Mouse (Mus musculus) mature B cell (primary cell): ENCODE measurements around the gene Alox15.
"Not testable (repeated sequence)": the region's sequence is repeated elsewhere in the genome, so short reads cannot be mapped to it uniquely, and the experiment has no call there.

Experiments
- in situ Hi-C: fragments of 300-500 bp; cut with MboI; formaldehyde crosslinking; loops from 2 replicates; pipeline ENCODE4 v1.14.3; 2019

Gene Alox15

GRCm38 (mm10) chr11:70351868-70352267, at the start of gene Alox15:
Gene Alox15 (minus strand): TSS chr11:70352031.
- in situ Hi-C loops = no loop called here

- in situ Hi-C loops = no loop called here
These were observed 37.6 kb upstream of the Alox15 start for GRCm38 (mm10) chr11:70389421-70389820.

GRCm38 (mm10) chr11:70387436-70387835, 35.6 kb upstream of the Alox15 start:
- in situ Hi-C loops = no loop called here

- in situ Hi-C loops = no loop called here
These were observed 32.3 kb upstream of the Alox15 start for GRCm38 (mm10) chr11:70384136-70384535.

- in situ Hi-C loops = no loop called here
These were observed 29.5 kb upstream of the Alox15 start for GRCm38 (mm10) chr11:70381330-70381729.

GRCm38 (mm10) chr11:70380478-70381005, 28.7 kb upstream of the Alox15 start:
- in situ Hi-C loops = no loop called here

- in situ Hi-C loops = no loop called here
These were observed 24.2 kb upstream of the Alox15 start for GRCm38 (mm10) chr11:70376054-70376453.

- in situ Hi-C loops = no loop called here
These were observed 22.5 kb upstream of the Alox15 start for GRCm38 (mm10) chr11:70374302-70374701.

GRCm38 (mm10) chr11:70372849-70373557, 21.2 kb upstream of the Alox15 start:
- in situ Hi-C loops = no loop called here

GRCm38 (mm10) chr11:70372396-70372795, 20.6 kb upstream of the Alox15 start:
- in situ Hi-C loops = no loop called here

GRCm38 (mm10) chr11:70368626-70369025, 16.8 kb upstream of the Alox15 start:
- in situ Hi-C loops = not testable (repeated sequence)

- in situ Hi-C loops = not testable (repeated sequence)
These were observed 15.9 kb upstream of the Alox15 start for GRCm38 (mm10) chr11:70367701-70368100.

- in situ Hi-C loops = no loop called here
These were observed 3.2 kb downstream of the Alox15 start for GRCm38 (mm10) chr11:70348630-70349029.

- in situ Hi-C loops = no loop called here
These were observed 4.0 kb downstream of the Alox15 start for GRCm38 (mm10) chr11:70347861-70348260.

GRCm38 (mm10) chr11:70345546-70345945, 6.3 kb downstream of the Alox15 start:
- in situ Hi-C loops = no loop called here

GRCm38 (mm10) chr11:70345061-70345460, 6.8 kb downstream of the Alox15 start:
- in situ Hi-C loops = no loop called here

GRCm38 (mm10) chr11:70339481-70339880, 12.3 kb downstream of the Alox15 start:
- in situ Hi-C loops = no loop called here

GRCm38 (mm10) chr11:70334477-70334876, 17.4 kb downstream of the Alox15 start:
- in situ Hi-C loops = no loop called here

GRCm38 (mm10) chr11:70324726-70325125, 27.1 kb downstream of the Alox15 start:
- in situ Hi-C loops = no loop called here

GRCm38 (mm10) chr11:70322528-70322927, 29.3 kb downstream of the Alox15 start, which contains the start of gene Alox12e:
Gene Alox12e (minus strand): TSS chr11:70322628.
- in situ Hi-C loops = no loop called here

- in situ Hi-C loops = no loop called here
These were observed 30.2 kb downstream of the Alox15 start for GRCm38 (mm10) chr11:70321664-70322063.

GRCm38 (mm10) chr11:70319614-70320013, 32.2 kb downstream of the Alox15 start:
- in situ Hi-C loops = no loop called here

GRCm38 (mm10) chr11:70313833-70314232, 38.0 kb downstream of the Alox15 start:
- in situ Hi-C loops = no loop called here

- in situ Hi-C loops = no loop called here
These were observed 42.5 kb downstream of the Alox15 start for GRCm38 (mm10) chr11:70309341-70309740.
